Mouse (Mus musculus) retina, adult 2 months (tissue): ENCODE data around the gene Saa3.
"Not testable (repeated sequence)": the region's sequence is repeated elsewhere in the genome, so short reads cannot be mapped to it uniquely, and the experiment has no call there.

Source experiments
- DNase-seq: peaks from one replicate; pipeline ENCODE4 v3.0.0-alpha.2; 2012; ENCODE audit warnings: low read depth, low spot score

Gene Saa3

GRCm38 (mm10) chr7:46712250-46712649 lies 3.2 kb downstream of the Saa3 start:
- no peak for DNase-seq

GRCm38 (mm10) chr7:46710390-46710844 lies 5.1 kb downstream of the Saa3 start, which contains the start of gene Saal1:
Saal1 (minus strand) TSS chr7:46710680.
- peak; percentile 73 for DNase-seq

- DNase-seq: no peak
Measured at GRCm38 (mm10) chr7:46700521-46701025, 14.9 kb downstream of the Saa3 start.

- DNase-seq: no peak
Measured at GRCm38 (mm10) chr7:46696754-46697153, 18.7 kb downstream of the Saa3 start.

GRCm38 (mm10) chr7:46686827-46687226 lies 28.7 kb downstream of the Saa3 start:
- no peak for DNase-seq

GRCm38 (mm10) chr7:46680732-46681131 lies 34.8 kb downstream of the Saa3 start:
- no peak for DNase-seq

- DNase-seq: not testable (repeated sequence)
Measured at GRCm38 (mm10) chr7:46679044-46679443, 36.5 kb downstream of the Saa3 start.

- no peak for DNase-seq
Measured at GRCm38 (mm10) chr7:46678417-46678816, 37.1 kb downstream of the Saa3 start.

GRCm38 (mm10) chr7:46676808-46677360 lies 38.6 kb downstream of the Saa3 start:
- no peak for DNase-seq

GRCm38 (mm10) chr7:46675886-46676285 lies 39.6 kb downstream of the Saa3 start:
- DNase-seq: no peak

- no peak for DNase-seq
Measured at GRCm38 (mm10) chr7:46675061-46675460, 40.4 kb downstream of the Saa3 start.

GRCm38 (mm10) chr7:46672160-46672672 lies 43.3 kb downstream of the Saa3 start, which contains the start of gene Tph1:
Tph1 (minus strand) TSS chr7:46672537.
- no peak for DNase-seq

- DNase-seq: no peak
Measured at GRCm38 (mm10) chr7:46667256-46667655, 48.2 kb downstream of the Saa3 start.

- DNase-seq: no peak
Measured at GRCm38 (mm10) chr7:46665236-46665635, 50.3 kb downstream of the Saa3 start.
